Mouse (Mus musculus) CH12.LX (cell line): ENCODE results near the gene Atrnl1. TPM values are rescaled to one million over a fixed set of nuclear protein-coding genes. Genes with fewer than 3 reads are reported as not detected.

Experiments
- DNase-seq: peaks from one replicate; pipeline ENCODE4 v3.0.0-alpha.2; 2013; ENCODE audit errors: extremely low read depth
- H3K27ac ChIP-seq: 2 replicates; pipeline ENCODE4 v1.5.1; 2012; ENCODE audit warnings: low read depth, mild to moderate bottlenecking, control low read depth, moderate library complexity; ENCODE audit not compliant: insufficient read depth
- H3K27me3 ChIP-seq: replicated peaks from 2 replicates; pipeline ENCODE3; 2012; ENCODE audit warnings: inconsistent platforms
- H3K36me3 ChIP-seq, 2 experiments: replicated peaks in 1 of 2; 2 replicates each; pipeline versions ENCODE3 to v1.6.1; 2012; ENCODE audit warnings: inconsistent platforms in 1 of 2, low read length in 1 of 2, mild to moderate bottlenecking in 1 of 2, mixed read lengths in 1 of 2, moderate library complexity in 1 of 2; ENCODE audit not compliant: control insufficient read depth in 1 of 2, insufficient read depth in 1 of 2
- H3K4me1 ChIP-seq, 2 experiments: 2 replicates each; pipeline ENCODE4 v1.6.1; 2012; ENCODE audit warnings: inconsistent platforms in 1 of 2, moderate library complexity in 1 of 2; ENCODE audit not compliant: insufficient read depth in 2 of 2, control insufficient read depth in 1 of 2
- H3K4me2 ChIP-seq: 2 replicates; pipeline ENCODE4 v1.6.1; 2012; ENCODE audit warnings: low read depth, mild to moderate bottlenecking, control low read depth; ENCODE audit not compliant: poor library complexity, insufficient read depth, severe bottlenecking
- H3K4me3 ChIP-seq, 3 experiments: fragments of 150-350 bp in 1 of 3; sonication (generic) in 1 of 3; replicated peaks in 1 of 3; 2 replicates each; pipeline versions ENCODE3 to v1.5.1; 2011 to 2012; ENCODE audit warnings: low read depth in 2 of 3, low read length in 2 of 3, mild to moderate bottlenecking in 2 of 3, moderate library complexity in 2 of 3, control low read depth in 1 of 3, improper control_type of control experiment in 1 of 3, inconsistent platforms in 1 of 3, mixed read lengths in 1 of 3; ENCODE audit not compliant: poor library complexity in 1 of 3
- H3K79me2 ChIP-seq: replicated peaks from 2 replicates; pipeline ENCODE4 v1.6.1; 2012; ENCODE audit warnings: mild to moderate bottlenecking, moderate library complexity; ENCODE audit not compliant: control insufficient read depth, poor library complexity, insufficient read depth, severe bottlenecking; ENCODE audit errors: extremely low read depth
- H3K9ac ChIP-seq: 2 replicates; pipeline ENCODE4 v1.6.1; 2012; ENCODE audit warnings: low read depth, mild to moderate bottlenecking, control low read depth, moderate library complexity; ENCODE audit not compliant: insufficient read depth
- H3K9me3 ChIP-seq: replicated peaks from 2 replicates; pipeline ENCODE3; 2012; ENCODE audit warnings: low read length, inconsistent platforms, mixed read lengths
- BHLHE40 ChIP-seq: IDR thresholded peaks from 2 replicates; pipeline ENCODE4 v1.6.1; 2011; ENCODE audit warnings: mild to moderate bottlenecking, low read depth, low read length, improper control_type of control experiment
- CTCF ChIP-seq, 2 experiments: IDR thresholded peaks in 1 of 2; conservative IDR thresholded peaks in 1 of 2; 2 replicates each; pipeline ENCODE4 v1.5.1; 2011 to 2012; ENCODE audit warnings: low read depth in 2 of 2, low read length in 2 of 2, improper control_type of control experiment in 1 of 2, inconsistent platforms in 1 of 2, mild to moderate bottlenecking in 1 of 2, moderate library complexity in 1 of 2
- E2F4 ChIP-seq: IDR thresholded peaks from 2 replicates; pipeline ENCODE4 v1.6.1; 2011; ENCODE audit warnings: low read depth, low read length, improper control_type of control experiment; ENCODE audit not compliant: insufficient replicate concordance
- ETS1 ChIP-seq: conservative IDR thresholded peaks from 2 replicates; pipeline ENCODE4 v1.6.1; 2012; ENCODE audit warnings: low read depth, mild to moderate bottlenecking, inconsistent platforms, low read length, improper control_type of control experiment, moderate library complexity
- GABPA ChIP-seq: IDR thresholded peaks from 2 replicates; pipeline ENCODE4 v1.6.1; 2012; ENCODE audit warnings: low read depth, low read length, improper control_type of control experiment, inconsistent platforms; ENCODE audit not compliant: insufficient replicate concordance
- HCFC1 ChIP-seq: IDR thresholded peaks from 2 replicates; pipeline ENCODE4 v1.6.1; 2012; ENCODE audit warnings: low read depth, mild to moderate bottlenecking, inconsistent platforms, low read length, improper control_type of control experiment
- IRF4 ChIP-seq: IDR thresholded peaks from 2 replicates; pipeline ENCODE4 v1.6.1; 2014; ENCODE audit warnings: low read depth, mild to moderate bottlenecking, inconsistent platforms, low read length, improper control_type of control experiment
- JUN ChIP-seq: IDR thresholded peaks from 2 replicates; pipeline ENCODE4 v1.6.1; 2011; ENCODE audit warnings: low read depth, mild to moderate bottlenecking, low read length, improper control_type of control experiment, moderate library complexity; ENCODE audit not compliant: insufficient read depth
- JUND ChIP-seq: conservative IDR thresholded peaks from 2 replicates; pipeline ENCODE4 v1.6.1; 2011; ENCODE audit warnings: low read depth, low read length, improper control_type of control experiment
- KAT2A ChIP-seq: IDR thresholded peaks from 2 replicates; pipeline ENCODE4 v1.6.1; 2012; ENCODE audit warnings: low read length, improper control_type of control experiment, inconsistent platforms; ENCODE audit not compliant: insufficient replicate concordance
- MAX ChIP-seq: IDR thresholded peaks from 2 replicates; pipeline ENCODE4 v1.6.1; 2011; ENCODE audit warnings: low read length, improper control_type of control experiment
- MAZ ChIP-seq: IDR thresholded peaks from 2 replicates; pipeline ENCODE4 v1.6.1; 2012; ENCODE audit warnings: low read depth, mild to moderate bottlenecking, inconsistent platforms, low read length, improper control_type of control experiment, moderate library complexity
- MEF2A ChIP-seq: IDR thresholded peaks from 2 replicates; pipeline ENCODE4 v1.6.1; 2014; ENCODE audit warnings: low read depth, mild to moderate bottlenecking, inconsistent platforms, low read length, improper control_type of control experiment, borderline replicate concordance
- MXI1 ChIP-seq: IDR thresholded peaks from 2 replicates; pipeline ENCODE4 v1.6.1; 2011; ENCODE audit warnings: mild to moderate bottlenecking, low read depth, low read length, improper control_type of control experiment
- MYC ChIP-seq: IDR thresholded peaks from 2 replicates; pipeline ENCODE4 v1.6.1; 2011; ENCODE audit warnings: low read depth, mild to moderate bottlenecking, improper control_type of control experiment, low read length
- NRF1 ChIP-seq: IDR thresholded peaks from 2 replicates; pipeline ENCODE4 v1.6.1; 2014; ENCODE audit warnings: low read depth, mild to moderate bottlenecking, inconsistent platforms, low read length, improper control_type of control experiment, moderate library complexity
- PAX5 ChIP-seq: IDR thresholded peaks from 2 replicates; pipeline ENCODE4 v1.6.1; 2012; ENCODE audit warnings: low read length, inconsistent platforms, mixed read lengths
- RAD21 ChIP-seq: IDR thresholded peaks from 2 replicates; pipeline ENCODE4 v1.6.1; 2011; ENCODE audit warnings: low read depth, mild to moderate bottlenecking, low read length, improper control_type of control experiment, moderate library complexity
- RCOR1 ChIP-seq: conservative IDR thresholded peaks from 2 replicates; pipeline ENCODE4 v1.6.1; 2012; ENCODE audit warnings: low read depth, mild to moderate bottlenecking, inconsistent platforms, low read length, improper control_type of control experiment
- SIN3A ChIP-seq: IDR thresholded peaks from 2 replicates; pipeline ENCODE4 v1.6.1; 2012; ENCODE audit warnings: low read length, improper control_type of control experiment, inconsistent platforms
- SMC3 ChIP-seq: IDR thresholded peaks from 2 replicates; pipeline ENCODE4 v1.6.1; 2011; ENCODE audit warnings: low read depth, low read length, improper control_type of control experiment
- UBTF ChIP-seq: IDR thresholded peaks from 2 replicates; pipeline ENCODE4 v1.6.1; 2012; ENCODE audit warnings: low read depth, mild to moderate bottlenecking, inconsistent platforms, low read length, improper control_type of control experiment, moderate library complexity
- USF2 ChIP-seq: conservative IDR thresholded peaks from 2 replicates; pipeline ENCODE4 v1.6.1; 2011; ENCODE audit warnings: low read depth, low read length, improper control_type of control experiment
- ZKSCAN1 ChIP-seq: IDR thresholded peaks from 2 replicates; pipeline ENCODE4 v1.6.1; 2012; ENCODE audit warnings: low read depth, inconsistent platforms, low read length, improper control_type of control experiment, borderline replicate concordance
- ZNF384 ChIP-seq: IDR thresholded peaks from 2 replicates; pipeline ENCODE4 v1.6.1; 2012; ENCODE audit warnings: low read depth, low read length, improper control_type of control experiment, inconsistent platforms
- dilution Hi-C: fragments of 300-500 bp; cut with MboI; formaldehyde crosslinking; loops from 2 replicates; pipeline ENCODE4 v1.14.3; 2020; ENCODE audit warnings: low sequenced_read_pairs; ENCODE audit not compliant: extremely low pct_unique_long_range_greater_than_20kb, extremely low pct_ligation_motif_present
- in situ Hi-C: fragments of 300-500 bp; cut with MboI; formaldehyde crosslinking; loops from 3 replicates; pipeline ENCODE4 v1.14.3; 2019; ENCODE audit warnings: low sequenced_read_pairs, low pct_ligation_motif_present, low pct_unique_long_range_greater_than_20kb, mixed read lengths
- polyA plus RNA-seq: library from polyadenylated mRNA; unstranded; fragments of >175 nt; gene quantifications from 2 replicates; pipeline ENCODE4 v1.2.1, GENCODE M21; 2012; ENCODE audit warnings: low read depth; ENCODE audit not compliant: insufficient read length
- total RNA-seq, 2 experiments: library from RNA; depleted of rRNA; stranded (reverse); fragments of 300-350 nt in 1 of 2; fragments of >200 nt in 1 of 2; gene quantifications; 2 replicates each; pipeline ENCODE4 v1.2.3; 2012 to 2014

Atrnl1 gene
- total and polyA plus RNA-seq, 3 experiments = 1.9 TPM

DNA sequence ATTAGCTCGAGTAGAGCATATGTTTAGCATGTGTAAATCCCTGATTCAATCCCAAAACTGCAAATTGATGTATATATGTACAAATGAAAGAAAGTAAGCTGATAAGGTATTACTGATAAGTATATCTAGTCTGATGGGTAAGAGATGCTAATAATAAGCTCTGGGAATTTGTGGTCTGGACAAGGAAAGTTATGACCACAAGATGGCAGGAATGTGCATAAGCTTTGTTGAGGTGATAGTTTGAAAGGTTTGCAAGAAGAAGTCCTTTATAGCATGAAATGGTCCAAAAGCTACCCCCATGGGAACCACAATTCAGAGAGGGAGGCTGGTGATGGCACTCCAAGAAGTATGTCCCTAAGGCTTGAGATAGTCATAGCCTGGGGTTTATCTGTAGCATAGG lies 289.2 kb downstream of the Atrnl1 start:
- H3K79me2 ChIP-seq = no peaks in the 10 kb centered on the region
- no peaks in the 10 kb centered on the region for H3K4me1 ChIP-seq
- H3K4me2 ChIP-seq = no peak overlapping the region
- H3K9ac ChIP-seq = no peak overlapping the region
- no peak for DNase-seq
- dilution Hi-C loops (no loop called here), in situ Hi-C loops (no loop called here)
- H3K36me3 ChIP-seq = no peaks in the 10 kb centered on the region
- peaks cover 2% of the 10 kb centered on the region for H3K9me3 ChIP-seq
- no peak overlapping the region for H3K27ac ChIP-seq
- no peak overlapping the region for H3K4me3 ChIP-seq
- H3K27me3 ChIP-seq = no peaks in the 10 kb centered on the region
- no peak for TF ChIP-seq NRF1
- no peak for TF ChIP-seq MAX
- no peak for TF ChIP-seq JUN
- TF ChIP-seq UBTF = no peak
- TF ChIP-seq ZKSCAN1 = no peak
- no peak for TF ChIP-seq USF2
- no peak for TF ChIP-seq JUND
- no peak for TF ChIP-seq HCFC1
- no peak for TF ChIP-seq SIN3A
- TF ChIP-seq MAZ = no peak
- TF ChIP-seq MEF2A = no peak
- TF ChIP-seq GABPA = no peak
- no peak for TF ChIP-seq ETS1
- TF ChIP-seq BHLHE40 = no peak
- no peak for TF ChIP-seq SMC3
- TF ChIP-seq MYC = no peak
- TF ChIP-seq, all 38 proteins: peak for 0

DNA sequence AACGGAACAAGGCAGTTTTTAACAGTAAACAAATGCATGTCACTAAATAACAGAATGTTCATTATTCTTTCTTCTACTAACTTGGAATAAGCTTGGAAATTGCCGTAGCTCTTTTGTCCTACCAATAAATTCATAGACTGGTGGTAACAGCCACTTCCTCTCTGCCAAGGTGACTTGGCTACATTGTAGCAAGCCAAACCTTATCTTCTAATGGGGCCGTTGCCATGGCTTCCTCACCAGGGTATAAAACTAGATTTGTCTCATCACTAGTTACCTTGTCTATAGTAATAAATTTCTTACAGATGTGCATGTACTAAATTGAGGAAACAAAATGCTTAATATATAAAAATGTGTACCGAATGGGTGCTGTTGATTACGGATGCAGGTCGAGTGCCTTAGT lies 298.6 kb downstream of the Atrnl1 start:
- Histone ChIP-seq H3K27me3 (no peaks in the 10 kb centered on the region), H3K79me2 (no peaks in the 10 kb centered on the region), H3K9me3 (no peaks in the 10 kb centered on the region), H3K4me3 (no peak overlapping the region), H3K36me3 (no peaks in the 10 kb centered on the region), H3K4me1 (peaks cover 3 to 9% of the 10 kb centered on the region in 2 experiments), H3K4me2 (no peak overlapping the region), H3K9ac (no peak overlapping the region), H3K27ac (no peak overlapping the region)
- DNase-seq = no peak
- dilution Hi-C loops (no loop called here), in situ Hi-C loops (no loop called here)
- TF ChIP-seq JUN (no peak), E2F4 (no peak), MAZ (no peak), CTCF (conservative IDR thresholded peaks at IDR 0.05 in 1 of 2, IDR thresholded peaks at IDR 0.05 in 1 of 2; ENCODE audit: low read depth in 2 of 2, low read length in 2 of 2) (no peak), PAX5 (no peak), IRF4 (no peak), NRF1 (no peak), MXI1 (no peak), KAT2A (no peak), RAD21 (no peak), USF2 (no peak), RCOR1 (no peak), HCFC1 (no peak), ZNF384 (no peak)
